Mouse (Mus musculus): ENCODE measurements around the gene Prkg1. TPM values are rescaled to one million over a fixed set of nuclear protein-coding genes. Genes with fewer than 3 reads are reported as not detected.

Gene Prkg1
- polyA plus RNA-seq, 1 experiment from 2014 or later = 8.1 TPM

DNA sequence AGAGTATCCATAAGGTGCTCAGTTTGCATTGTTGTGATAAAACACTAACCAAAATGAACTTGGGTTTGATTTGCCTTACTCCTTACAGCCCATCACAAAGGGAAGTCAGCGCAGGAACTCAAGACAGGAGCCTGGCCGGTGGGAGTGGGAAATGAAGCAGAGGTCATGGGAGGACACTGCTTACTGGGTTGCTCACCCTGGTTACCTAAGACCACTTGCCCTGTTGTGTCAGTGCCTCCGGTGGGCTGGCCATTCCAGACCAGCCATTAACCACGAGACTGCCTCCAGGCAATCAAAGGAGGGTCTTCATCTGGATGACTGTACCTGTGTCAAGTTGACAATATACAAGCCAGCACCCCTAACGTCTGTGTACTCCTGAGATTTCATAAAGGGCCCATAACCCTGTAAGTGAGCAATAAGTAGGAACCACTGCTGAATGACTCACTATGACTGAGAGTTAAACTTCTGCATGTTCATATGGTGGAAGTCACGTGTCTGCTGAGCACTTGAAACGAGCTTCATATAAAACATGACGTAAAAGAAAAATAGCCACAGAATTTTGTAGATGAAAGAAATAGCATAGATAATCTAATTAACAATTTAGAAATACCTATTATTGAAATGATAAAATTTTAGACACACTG lies 587.4 kb downstream of the Prkg1 start:
- no peak overlapping the region for H3K27ac ChIP-seq (replicated peaks)
- no peaks in the 10 kb centered on the region for H3K36me3 ChIP-seq
- H3K27me3 ChIP-seq (replicated peaks) = no peaks in the 10 kb centered on the region
- H3K4me3 ChIP-seq (replicated peaks) = no peak overlapping the region
- no peak for ATAC-seq (ENCODE audit: low FRiP score)
- H3K4me2 ChIP-seq = no peak overlapping the region
- no peaks in the 10 kb centered on the region for H3K9me3 ChIP-seq (replicated peaks)
- H3K9ac ChIP-seq (replicated peaks) = no peak overlapping the region
- H3K4me1 ChIP-seq = no peaks in the 10 kb centered on the region
- 84% methylated on average over 8 of the region's 8 CpGs for WGBS

DNA sequence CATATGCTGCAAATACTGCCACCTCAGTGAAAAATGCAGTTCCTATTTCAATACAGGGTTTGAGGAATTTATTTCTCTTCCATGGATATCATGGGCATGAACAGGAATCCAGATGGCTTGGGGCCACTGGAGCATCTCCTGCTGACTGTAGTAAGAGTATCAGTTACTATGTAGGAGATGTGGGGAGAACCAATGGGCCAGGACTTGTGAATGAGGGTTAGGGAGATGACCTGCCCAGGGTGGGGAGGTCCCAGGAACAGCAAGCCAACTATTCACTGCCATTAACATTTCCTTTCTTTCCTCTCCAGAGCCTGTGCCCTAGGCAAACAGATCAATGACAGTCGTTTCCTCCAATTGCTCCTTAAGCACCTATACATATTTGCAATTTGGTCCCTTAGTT lies 593.8 kb downstream of the Prkg1 start:
- no peak for ATAC-seq (ENCODE audit: low FRiP score)
- WGBS = 35% methylated on average over 1 of the region's 1 CpGs

DNA sequence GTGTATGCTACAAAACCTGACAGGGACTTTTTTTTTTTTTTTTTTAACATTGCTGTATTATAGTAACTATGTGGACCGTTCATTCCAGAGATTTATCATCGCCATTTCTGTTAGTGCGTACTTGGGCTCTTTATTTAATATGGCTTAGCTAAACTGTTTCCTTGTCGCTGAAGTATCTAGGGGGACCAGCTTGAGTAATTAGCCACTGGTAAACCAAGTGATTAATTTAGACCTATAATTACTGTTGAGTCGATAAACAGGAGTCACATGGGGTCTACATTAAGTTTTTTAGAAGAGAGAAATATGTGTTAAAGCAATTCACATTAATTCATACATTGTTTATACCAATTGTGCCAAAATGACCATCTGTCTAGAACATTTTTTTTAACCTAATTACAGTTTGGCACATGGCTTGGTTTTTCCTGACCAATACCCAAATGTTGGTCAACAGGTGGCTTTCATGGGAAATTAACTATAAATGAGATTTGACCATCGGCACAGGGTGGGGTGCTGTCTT lies 605.8 kb downstream of the Prkg1 start:
- no peak overlapping the region for H3K9ac ChIP-seq (replicated peaks)
- no peak overlapping the region for H3K27ac ChIP-seq (replicated peaks)
- WGBS = 73% methylated on average over 6 of the region's 6 CpGs
- no peaks in the 10 kb centered on the region for H3K4me1 ChIP-seq
- peak; percentile 45; the same call in 1 of the 2 replicates for ATAC-seq (ENCODE audit: low FRiP score)
- no peak overlapping the region for H3K4me2 ChIP-seq
- H3K4me3 ChIP-seq (replicated peaks) = no peak overlapping the region
- H3K9me3 ChIP-seq (replicated peaks) = no peaks in the 10 kb centered on the region
- H3K27me3 ChIP-seq (replicated peaks) = no peaks in the 10 kb centered on the region
- H3K36me3 ChIP-seq = no peaks in the 10 kb centered on the region

More for the DNA sequence above, 593.8 kb downstream of the Prkg1 start:
- Histone ChIP-seq H3K36me3 (no peaks in the 10 kb centered on the region), H3K27ac (replicated peaks) (no peak overlapping the region), H3K4me2 (no peak overlapping the region), H3K4me1 (no peaks in the 10 kb centered on the region), H3K27me3 (replicated peaks) (no peaks in the 10 kb centered on the region), H3K4me3 (replicated peaks) (no peak overlapping the region), H3K9ac (replicated peaks) (no peak overlapping the region), H3K9me3 (replicated peaks) (no peaks in the 10 kb centered on the region)

DNA sequence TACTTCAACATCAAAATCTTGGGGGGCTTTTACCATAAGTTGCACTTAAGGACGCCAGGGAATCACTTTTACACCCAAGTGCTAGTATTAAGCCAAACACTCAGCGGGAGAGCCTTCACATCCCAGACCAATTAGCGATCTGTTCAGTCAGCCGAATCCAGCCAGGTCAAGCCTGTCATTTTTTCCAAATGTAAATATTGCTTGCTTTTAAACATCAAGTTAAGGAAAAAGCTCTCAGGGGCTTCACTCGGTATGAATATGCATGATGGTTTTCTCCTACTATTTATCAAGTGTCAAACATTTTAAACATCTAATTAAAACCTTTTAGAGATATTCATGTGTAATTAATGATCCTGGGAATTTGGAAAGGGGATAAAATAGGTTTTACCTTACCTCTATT lies 611.4 kb downstream of the Prkg1 start:
- Histone ChIP-seq H3K36me3 (no peaks in the 10 kb centered on the region), H3K9ac (replicated peaks) (no peak overlapping the region), H3K4me2 (no peak overlapping the region), H3K27me3 (replicated peaks) (no peaks in the 10 kb centered on the region), H3K4me3 (replicated peaks) (no peak overlapping the region), H3K27ac (replicated peaks) (no peak overlapping the region), H3K9me3 (replicated peaks) (no peaks in the 10 kb centered on the region), H3K4me1 (no peaks in the 10 kb centered on the region)
- WGBS = 41% methylated on average over 5 of the region's 5 CpGs
- no peak for ATAC-seq (ENCODE audit: low FRiP score)

DNA sequence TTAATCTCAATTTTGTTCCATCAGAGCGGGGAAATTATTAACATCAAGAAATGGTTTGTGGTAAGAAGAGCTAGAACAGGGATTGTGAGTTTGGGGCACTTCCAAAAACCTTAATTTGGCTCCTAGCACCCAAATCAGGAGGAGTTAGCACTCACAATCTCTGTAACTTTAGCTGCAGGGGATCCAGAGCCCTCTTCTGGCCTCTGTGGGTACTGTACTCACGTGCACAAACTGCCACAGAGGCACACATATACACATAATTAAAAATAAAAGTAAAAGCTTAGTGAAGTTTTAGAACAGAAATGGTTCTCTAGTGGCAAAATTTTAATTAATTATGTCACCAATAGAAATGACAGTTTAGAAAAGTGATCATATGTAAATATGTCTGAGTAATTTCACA lies 614.9 kb downstream of the Prkg1 start:
- no peak overlapping the region for H3K9ac ChIP-seq (replicated peaks)
- ATAC-seq (ENCODE audit: low FRiP score) = no peak
- no peak overlapping the region for H3K4me3 ChIP-seq (replicated peaks)
- no peaks in the 10 kb centered on the region for H3K27me3 ChIP-seq (replicated peaks)
- no peak overlapping the region for H3K4me2 ChIP-seq
- no peaks in the 10 kb centered on the region for H3K4me1 ChIP-seq
- WGBS = 93% methylated on average over 2 of the region's 2 CpGs
- no peaks in the 10 kb centered on the region for H3K9me3 ChIP-seq (replicated peaks)
- H3K36me3 ChIP-seq = no peaks in the 10 kb centered on the region
- H3K27ac ChIP-seq (replicated peaks) = no peak overlapping the region

DNA sequence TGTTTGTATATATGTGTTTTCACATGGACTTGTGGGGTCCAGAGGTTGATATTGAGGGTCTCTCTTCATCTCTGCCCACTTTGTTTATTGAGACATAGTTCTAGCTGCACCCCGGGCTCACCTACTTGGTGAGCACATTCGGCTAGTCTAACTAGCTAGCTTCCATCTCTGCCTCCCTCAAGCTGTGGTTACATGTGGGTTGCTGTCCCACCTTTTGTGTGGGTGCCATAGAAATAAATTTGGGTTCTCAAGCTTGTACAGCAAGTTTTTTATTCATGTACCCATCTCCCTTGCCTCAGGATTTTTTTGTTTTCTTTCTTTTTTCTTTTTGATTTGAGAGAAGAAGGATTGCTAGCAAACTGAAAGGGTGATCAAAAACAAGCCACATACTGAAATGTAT lies 617.4 kb downstream of the Prkg1 start:
- Histone ChIP-seq H3K4me3 (replicated peaks) (no peak overlapping the region), H3K4me1 (no peaks in the 10 kb centered on the region), H3K9me3 (replicated peaks) (no peaks in the 10 kb centered on the region), H3K9ac (replicated peaks) (no peak overlapping the region), H3K27me3 (replicated peaks) (no peaks in the 10 kb centered on the region), H3K4me2 (no peak overlapping the region), H3K27ac (replicated peaks) (no peak overlapping the region), H3K36me3 (no peaks in the 10 kb centered on the region)
- ATAC-seq (ENCODE audit: low FRiP score) = no peak
- WGBS = 95% methylated on average over 2 of the region's 2 CpGs

DNA sequence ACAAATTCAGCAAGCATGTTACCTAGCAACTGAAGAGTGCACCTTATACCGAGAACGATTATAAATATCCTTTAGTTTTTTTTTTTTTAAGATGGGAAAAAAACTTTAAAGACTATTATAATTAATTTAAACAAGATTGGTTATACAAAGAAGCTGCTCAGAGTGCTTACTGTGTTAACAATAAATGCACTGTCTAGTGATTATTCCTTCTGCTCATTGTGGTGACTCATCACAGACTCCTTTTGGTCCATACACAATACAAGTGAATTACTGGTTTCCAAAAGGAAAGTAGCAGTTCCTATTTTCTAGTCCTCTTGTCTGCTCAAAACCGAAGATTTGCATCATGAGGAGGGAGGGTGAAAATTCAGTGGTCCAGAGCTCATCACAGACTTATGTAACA lies 618.7 kb downstream of the Prkg1 start:
- Histone ChIP-seq H3K4me3 (replicated peaks) (no peak overlapping the region), H3K27me3 (replicated peaks) (no peaks in the 10 kb centered on the region), H3K4me1 (no peaks in the 10 kb centered on the region), H3K9ac (replicated peaks) (no peak overlapping the region), H3K36me3 (no peaks in the 10 kb centered on the region), H3K4me2 (no peak overlapping the region), H3K27ac (replicated peaks) (no peak overlapping the region), H3K9me3 (replicated peaks) (no peaks in the 10 kb centered on the region)
- no peak for ATAC-seq (ENCODE audit: low FRiP score)
- WGBS = 62% methylated on average over 3 of the region's 3 CpGs

DNA sequence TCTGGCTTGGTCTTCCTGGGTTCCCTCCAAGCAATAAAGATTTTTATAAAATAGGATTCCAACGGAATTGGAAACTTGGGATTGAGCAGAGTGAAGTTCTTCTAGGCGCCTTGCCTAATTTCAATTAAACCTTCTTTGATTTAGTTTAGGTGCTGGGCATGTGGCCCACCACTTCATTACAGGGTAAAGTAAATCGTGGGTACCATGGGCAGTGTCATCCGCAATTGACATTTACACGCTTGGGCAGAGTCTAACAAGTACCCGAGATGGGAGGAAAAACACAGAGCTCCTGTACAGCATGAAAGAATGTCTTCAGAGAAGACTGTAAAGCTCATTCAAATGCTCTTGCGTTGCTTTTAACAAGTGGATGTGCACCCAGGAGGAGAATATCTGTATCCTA lies 622.9 kb downstream of the Prkg1 start:
- H3K4me1 ChIP-seq = no peaks in the 10 kb centered on the region
- ATAC-seq (ENCODE audit: low FRiP score) = peak; percentile 73; the same call in 1 of the 2 replicates

DNA sequence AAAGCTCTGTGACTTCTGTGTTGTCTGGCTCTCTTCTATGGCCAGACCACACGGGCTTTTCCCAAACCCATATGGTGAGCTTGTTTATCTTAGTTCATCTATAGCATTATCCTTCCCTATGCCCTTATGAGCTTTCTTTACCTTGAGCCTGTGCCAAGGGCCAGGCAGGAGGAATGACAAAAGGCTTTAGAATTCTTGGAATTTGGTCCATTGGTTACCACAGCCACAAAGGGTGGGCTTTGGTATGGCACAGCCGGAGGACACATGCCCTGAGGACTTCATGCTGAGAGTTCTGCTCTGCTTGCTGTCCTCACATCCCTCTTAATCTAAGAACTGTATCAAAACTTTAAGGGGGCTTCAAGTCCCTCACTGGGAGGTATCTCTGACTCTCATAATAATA lies 628.5 kb downstream of the Prkg1 start:
- H3K9me3 ChIP-seq (replicated peaks) = no peaks in the 10 kb centered on the region
- no peak overlapping the region for H3K4me2 ChIP-seq
- ATAC-seq (ENCODE audit: low FRiP score) = no peak
- no peak overlapping the region for H3K9ac ChIP-seq (replicated peaks)
- H3K4me1 ChIP-seq = no peaks in the 10 kb centered on the region
- no peaks in the 10 kb centered on the region for H3K27me3 ChIP-seq (replicated peaks)
- H3K4me3 ChIP-seq (replicated peaks) = no peak overlapping the region
- WGBS = 20% methylated on average over 2 of the region's 2 CpGs
- H3K27ac ChIP-seq (replicated peaks) = no peak overlapping the region
- H3K36me3 ChIP-seq = no peaks in the 10 kb centered on the region

More for the DNA sequence above, 622.9 kb downstream of the Prkg1 start:
- no peaks in the 10 kb centered on the region for H3K27me3 ChIP-seq (replicated peaks)
- H3K9ac ChIP-seq (replicated peaks) = no peak overlapping the region
- WGBS = 71% methylated on average over 7 of the region's 7 CpGs
- H3K4me3 ChIP-seq (replicated peaks) = no peak overlapping the region
- no peaks in the 10 kb centered on the region for H3K36me3 ChIP-seq
- no peaks in the 10 kb centered on the region for H3K9me3 ChIP-seq (replicated peaks)
- no peak overlapping the region for H3K4me2 ChIP-seq
- no peak overlapping the region for H3K27ac ChIP-seq (replicated peaks)

DNA sequence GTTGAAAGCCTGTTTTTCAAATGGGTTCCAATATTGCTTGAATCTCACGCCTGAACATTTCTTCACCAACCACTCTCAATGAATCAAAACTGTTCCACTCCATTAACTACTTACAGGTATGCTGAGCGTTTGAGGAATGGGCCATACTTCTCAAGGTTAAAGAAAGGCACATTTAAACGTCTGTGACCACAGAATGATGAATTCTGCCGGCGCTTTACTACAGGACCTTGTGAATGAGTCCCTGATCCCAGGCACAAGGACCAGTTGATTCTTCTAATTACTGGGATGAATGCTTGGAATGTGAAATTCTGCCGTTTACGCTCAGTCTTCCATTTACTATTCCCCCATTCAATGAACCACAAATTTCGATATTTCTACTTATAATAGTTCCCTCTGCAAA lies 632.2 kb downstream of the Prkg1 start:
- Histone ChIP-seq H3K27me3 (replicated peaks) (no peaks in the 10 kb centered on the region), H3K4me3 (replicated peaks) (no peak overlapping the region), H3K4me1 (no peaks in the 10 kb centered on the region), H3K36me3 (no peaks in the 10 kb centered on the region), H3K27ac (replicated peaks) (no peak overlapping the region), H3K9ac (replicated peaks) (no peak overlapping the region), H3K9me3 (replicated peaks) (no peaks in the 10 kb centered on the region), H3K4me2 (no peak overlapping the region)
- no peak for ATAC-seq (ENCODE audit: low FRiP score)
- WGBS = 69% methylated on average over 8 of the region's 8 CpGs

DNA sequence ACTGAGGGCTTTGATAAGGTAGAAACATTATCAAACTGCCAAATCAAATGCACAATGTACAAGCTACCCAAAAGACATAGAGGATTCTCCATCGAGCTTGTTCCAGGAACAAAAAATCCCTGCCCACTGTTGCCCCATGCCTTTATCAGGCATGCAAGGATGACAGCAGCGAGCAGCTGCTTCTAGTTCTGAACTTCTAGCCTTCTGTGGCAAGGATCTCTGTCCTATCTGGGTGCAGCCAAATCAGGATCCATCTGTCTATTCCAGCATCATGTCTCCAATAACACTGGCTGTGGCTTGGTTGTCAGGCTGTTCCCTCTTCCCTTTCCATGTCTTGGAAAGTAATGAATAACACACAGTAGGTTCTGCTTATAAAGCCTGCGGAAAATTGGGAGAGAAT lies 640.2 kb downstream of the Prkg1 start:
- no peak overlapping the region for H3K9ac ChIP-seq (replicated peaks)
- H3K36me3 ChIP-seq = no peaks in the 10 kb centered on the region
- H3K4me1 ChIP-seq = no peaks in the 10 kb centered on the region
- no peak overlapping the region for H3K27ac ChIP-seq (replicated peaks)
- no peaks in the 10 kb centered on the region for H3K27me3 ChIP-seq (replicated peaks)
- WGBS = 74% methylated on average over 3 of the region's 3 CpGs
- no peaks in the 10 kb centered on the region for H3K9me3 ChIP-seq (replicated peaks)
- no peak for ATAC-seq (ENCODE audit: low FRiP score)
- H3K4me3 ChIP-seq (replicated peaks) = no peak overlapping the region
- H3K4me2 ChIP-seq = no peak overlapping the region

DNA sequence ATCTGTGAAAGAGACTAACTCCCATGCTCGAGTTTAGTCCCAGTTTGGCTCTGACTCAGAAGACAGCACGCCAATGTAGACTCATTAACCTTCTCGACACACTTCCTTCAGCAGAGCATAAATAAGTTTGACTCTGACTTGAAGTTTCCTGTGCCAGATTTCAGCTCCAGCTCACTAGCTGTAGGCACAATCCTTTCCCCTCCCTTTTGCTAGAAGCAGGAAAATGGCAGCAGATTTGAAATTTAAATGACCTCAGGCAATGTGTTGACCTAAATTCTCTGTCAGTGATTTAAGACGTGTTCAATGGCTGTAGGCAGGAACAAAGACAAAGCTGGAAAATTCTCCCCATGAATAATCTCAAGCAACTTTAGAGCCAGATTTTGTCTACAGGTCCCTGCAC lies 650.1 kb downstream of the Prkg1 start:
- WGBS = 13% methylated on average over 4 of the region's 4 CpGs
- ATAC-seq (ENCODE audit: low FRiP score) = peak; percentile 45; the same call in 1 of the 2 replicates
- Histone ChIP-seq H3K36me3 (no peaks in the 10 kb centered on the region), H3K4me3 (replicated peaks) (no peak overlapping the region), H3K4me1 (peaks cover 3% of the 10 kb centered on the region; the same call in 1 of the 2 replicates), H3K9me3 (replicated peaks) (no peaks in the 10 kb centered on the region), H3K9ac (replicated peaks) (no peak overlapping the region), H3K27ac (replicated peaks) (no peak overlapping the region), H3K27me3 (replicated peaks) (no peaks in the 10 kb centered on the region), H3K4me2 (no peak overlapping the region)
